Mouse (Mus musculus): ENCODE results near the gene Jak1. TPM values are rescaled to one million over a fixed set of nuclear protein-coding genes. Genes with fewer than 3 reads are reported as not detected.

The Jak1 gene
- 25.7 and 28.1 TPM in 2 replicates for polyA plus RNA-seq (2012; rRNA removed)

DNA sequence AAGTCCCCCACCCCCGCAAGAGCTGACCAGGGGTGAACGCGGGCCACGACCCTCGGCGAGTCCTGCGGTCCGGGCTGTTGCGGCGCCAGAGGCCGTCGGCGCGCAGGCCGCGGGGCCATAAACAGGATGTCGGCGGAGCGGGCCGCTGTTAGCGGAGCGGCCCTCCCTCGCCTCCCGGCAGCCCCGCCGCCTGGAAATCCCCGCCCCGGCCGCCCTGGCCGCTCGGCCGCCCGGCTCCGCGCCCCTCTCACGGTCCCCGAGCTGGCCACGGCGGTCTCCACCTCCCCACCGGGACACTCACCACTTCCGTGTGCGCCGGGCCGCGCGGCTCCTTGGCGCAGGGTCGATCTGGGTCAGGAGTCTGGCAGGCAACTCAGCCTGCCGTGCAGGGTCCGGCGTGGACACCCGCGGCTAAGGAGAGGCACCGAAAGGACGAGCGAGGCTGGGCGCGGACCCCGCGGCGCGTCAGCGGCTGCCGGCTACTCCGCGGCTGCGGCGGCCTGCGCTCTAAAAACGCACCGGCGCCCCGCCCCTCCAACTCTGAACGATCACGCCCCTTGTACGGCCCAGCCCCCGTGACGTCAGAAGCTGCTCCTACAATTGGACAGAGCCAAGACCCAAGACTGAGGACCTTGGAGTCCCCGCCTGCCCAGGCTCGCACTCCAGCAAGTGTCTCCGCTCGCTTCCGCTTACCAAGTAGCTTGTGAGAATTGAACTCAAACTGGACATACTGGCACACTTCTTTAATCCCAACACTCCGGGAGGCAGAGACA is at the start of gene Jak1:
Gene Jak1, minus strand, starts transcription at position 542 of the 773 bp plus-strand sequence.

Other genes with a start within 250 kb of the Jak1 start
- gene Gm10577, start 244.6 kb downstream of the Jak1 start, polyA plus RNA-seq (2012; rRNA removed): not detected in 2 replicates
- gene Raver2, start 196.3 kb downstream of the Jak1 start, polyA plus RNA-seq (2012; rRNA removed): 1.7 and 2.1 TPM in 2 replicates
- 4.0 and 5.0 TPM in 2 replicates for gene Ak4, start 154.0 kb upstream of the Jak1 start, polyA plus RNA-seq (2012; rRNA removed)
- gene Dnajc6, start 231.4 kb upstream of the Jak1 start, polyA plus RNA-seq (2012; rRNA removed): 0.44 and 0.59 TPM in 2 replicates

Measured in colon, adult 2 months (tissue).